Mouse (Mus musculus): Measurements from ENCODE around the gene Slmap. TPM values are rescaled to one million over a fixed set of nuclear protein-coding genes. Genes with fewer than 3 reads are reported as not detected.
A peak's percentile ranks its signal among the peaks of the same experiment; 100 is the strongest.
"Not testable (repeated sequence)": the region's sequence is repeated elsewhere in the genome, so short reads cannot be mapped to it uniquely, and the experiment has no call there.

The Slmap gene
- total RNA-seq, 2 experiments from 2014 or later, result 73.5 to 95.6 TPM

DNA sequence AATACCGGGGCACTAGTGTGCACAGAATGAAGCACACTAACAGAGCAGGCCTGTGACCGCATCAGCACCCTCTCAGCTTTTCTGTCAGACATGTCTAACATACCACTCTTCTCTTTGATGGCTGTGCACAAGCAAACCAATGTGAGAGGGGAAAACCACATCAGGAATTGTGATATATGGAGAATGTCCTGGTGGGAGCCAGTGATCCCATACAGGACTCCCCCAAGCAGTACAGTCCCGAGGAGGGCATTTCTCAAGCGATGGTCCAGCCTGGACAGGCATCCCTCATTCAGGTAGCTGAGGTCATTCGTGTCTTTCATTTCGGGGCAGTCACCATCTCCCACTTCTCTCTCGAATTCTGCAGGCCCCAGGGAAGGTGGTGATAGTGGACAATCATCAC, 128.0 kb downstream of the Slmap start:
- no peak for DNase-seq (ENCODE audit: low spot score)

DNA sequence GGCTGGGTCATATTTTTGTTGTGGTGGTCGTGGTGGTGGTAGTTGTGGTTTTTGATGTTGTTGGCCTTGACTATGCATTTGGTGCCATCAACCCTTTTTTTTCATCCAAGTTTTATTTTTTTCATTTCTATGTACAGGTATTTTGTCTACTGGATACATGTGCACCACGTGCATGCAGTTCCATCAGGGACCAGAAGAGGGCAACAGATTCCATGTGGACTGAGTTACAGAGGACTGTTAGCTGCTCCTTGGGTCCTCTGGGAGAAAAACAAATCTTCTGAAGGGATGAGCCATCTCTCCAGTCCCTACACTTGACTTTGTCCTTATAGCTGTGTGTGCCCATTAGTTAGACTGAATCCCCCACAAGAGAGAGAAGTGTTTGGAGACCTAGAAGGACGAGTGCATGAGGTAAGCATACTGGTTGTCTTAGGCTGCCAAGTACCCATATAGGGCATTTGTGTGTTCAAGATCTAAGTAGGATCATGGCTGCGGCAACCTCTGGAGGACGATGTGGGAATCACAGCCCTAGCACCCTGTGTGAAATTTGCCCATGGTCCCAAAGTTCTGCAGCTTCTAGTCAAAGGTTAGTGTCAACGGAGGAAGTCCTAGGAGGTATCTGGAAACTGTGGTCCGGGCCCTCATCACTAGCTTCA, 136.1 kb downstream of the Slmap start:
- no peak for DNase-seq (ENCODE audit: low spot score)

DNA sequence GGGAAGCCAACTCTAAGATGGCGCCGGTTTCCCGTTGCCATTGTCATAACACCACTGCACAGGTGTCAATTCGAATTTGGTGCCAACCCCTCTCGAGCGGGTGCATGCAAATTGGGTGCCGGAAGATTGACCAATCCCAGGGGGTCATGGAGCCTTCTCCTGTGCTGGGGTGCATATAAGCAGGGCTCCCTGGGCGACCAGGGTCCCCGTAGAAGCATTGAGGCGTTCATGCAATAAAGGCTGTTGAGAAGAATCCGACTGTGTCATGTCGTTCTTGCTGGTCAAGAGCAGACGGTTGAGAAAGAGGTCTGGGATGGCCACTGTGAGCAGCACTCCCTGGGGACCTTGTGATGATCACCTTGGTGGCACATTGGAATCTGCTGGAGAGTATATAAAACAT, 142.9 kb downstream of the Slmap start:
- no peak for DNase-seq (ENCODE audit: low spot score)

DNA sequence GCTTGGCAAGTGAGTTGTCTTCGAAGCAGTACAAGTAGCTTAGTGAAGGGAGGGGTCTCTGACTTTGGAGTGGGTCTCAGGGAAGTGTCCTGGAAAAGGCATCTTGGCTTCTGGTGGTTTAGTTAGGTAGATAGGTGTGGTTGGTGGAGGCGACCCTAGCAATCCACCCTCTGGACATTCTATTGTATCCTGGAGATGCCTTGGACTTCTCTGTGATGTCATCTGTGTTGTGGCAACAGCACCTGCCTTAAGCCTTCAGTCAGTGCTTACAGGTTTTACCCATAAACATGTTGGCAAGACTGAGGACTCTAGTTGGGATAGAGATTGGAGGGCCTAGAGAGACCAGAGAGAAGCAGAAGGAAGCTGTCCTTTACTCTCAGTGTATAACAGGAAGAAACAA, 145.8 kb downstream of the Slmap start:
- DNase-seq (ENCODE audit: low spot score), result not testable (repeated sequence)

DNA sequence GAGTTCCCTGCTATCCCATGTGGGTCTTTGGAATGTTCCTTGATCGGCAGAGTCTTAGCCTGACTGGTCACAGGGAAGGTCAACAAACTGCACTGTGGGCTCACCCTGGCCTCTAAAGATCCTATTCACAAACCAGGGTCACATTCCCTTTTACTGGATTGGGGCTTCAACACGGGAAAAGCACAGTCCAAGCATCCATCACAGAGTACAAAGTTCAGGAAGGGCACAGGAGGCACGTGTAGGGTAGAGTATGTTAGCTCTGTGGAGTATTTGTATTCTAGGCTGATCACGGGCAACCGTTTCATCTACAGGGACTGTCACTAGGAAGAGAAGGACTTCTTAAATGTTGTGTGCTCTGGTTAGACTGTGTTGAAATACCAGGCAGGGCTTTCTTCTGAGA, 147.7 kb downstream of the Slmap start:
- not testable (repeated sequence) for DNase-seq (ENCODE audit: low spot score)

DNA sequence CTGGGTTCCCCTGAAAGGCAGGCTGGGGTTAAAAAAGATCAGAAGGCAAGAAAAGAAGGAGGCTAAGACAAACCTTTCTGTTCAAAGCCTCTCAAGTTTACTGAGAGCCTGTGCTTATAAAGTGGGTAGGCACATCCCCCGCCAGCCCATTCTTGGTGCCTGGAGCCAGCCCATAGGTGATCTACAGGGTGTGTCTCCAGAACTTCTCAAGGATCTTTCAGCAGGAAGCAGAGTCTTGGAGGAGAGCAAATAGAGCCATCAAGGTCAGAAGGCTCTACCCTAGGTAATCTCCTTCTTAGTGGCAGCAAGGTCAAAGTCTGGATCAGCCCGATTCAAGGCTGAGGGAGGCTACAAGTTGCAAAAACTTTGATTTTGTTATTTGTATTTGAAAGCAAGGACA, 149.1 kb downstream of the Slmap start:
- DNase-seq (ENCODE audit: low spot score), result not testable (repeated sequence)

DNA sequence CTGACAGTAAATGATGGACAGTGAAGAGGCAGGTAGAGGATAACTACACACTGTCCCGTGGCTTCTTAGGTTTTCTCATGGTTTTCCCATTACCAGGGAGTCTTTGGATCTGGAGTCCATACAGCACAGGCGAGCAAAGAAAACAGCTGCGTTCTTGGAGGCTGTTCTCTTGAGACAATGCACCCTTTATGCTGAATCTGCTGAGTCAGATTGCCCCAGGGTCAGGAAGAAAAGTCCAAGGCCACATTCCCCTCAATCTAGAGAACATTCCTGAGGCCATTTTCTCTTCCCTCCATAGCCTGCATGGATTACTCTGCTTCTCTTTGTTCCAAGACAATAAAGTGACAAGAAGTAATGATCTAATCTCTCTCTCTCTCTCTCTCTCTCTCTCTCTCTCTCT, 155.7 kb downstream of the Slmap start:
- DNase-seq (ENCODE audit: low spot score), result no peak

DNA sequence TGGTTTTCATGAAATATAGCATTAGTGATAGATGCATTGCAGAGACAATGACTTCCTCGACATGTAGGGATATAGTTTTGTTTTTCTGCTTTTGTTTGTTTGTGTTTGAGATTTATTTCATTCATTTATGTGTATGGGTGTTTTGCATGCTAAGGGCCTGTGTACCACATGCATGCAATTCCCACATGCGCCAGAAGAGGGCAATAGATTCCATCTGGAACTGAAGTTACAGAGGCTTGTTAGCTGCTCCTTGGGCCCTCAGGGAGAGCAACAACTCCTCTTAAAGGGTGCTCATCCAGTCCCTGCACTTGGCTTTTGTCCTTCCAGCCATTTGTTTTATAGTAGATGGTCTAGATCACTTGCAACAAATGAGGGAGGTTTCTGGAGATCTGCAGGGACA, 158.1 kb downstream of the Slmap start:
- DNase-seq (ENCODE audit: low spot score), result peak; percentile 45

Other genes starting within 250 kb of the Slmap start
- 1 to 10 TPM; 6.7 to 7.8 TPM for gene Dennd6a, start 38.9 kb upstream of the Slmap start, total RNA-seq (2021)
- gene Arf4, start 103.1 kb upstream of the Slmap start, total RNA-seq (2021), result 10 to 100 TPM; 26.2 to 37.1 TPM
- 1 to 10 TPM; 4.0 to 4.3 TPM for gene Pde12, start 135.0 kb upstream of the Slmap start, total RNA-seq (2021)
- gene Dnah12, start 158.3 kb upstream of the Slmap start, total RNA-seq (2021), result under 1 TPM in 1 of 2 experiments, not detected in 1; 0.02 TPM